Mouse (Mus musculus): ENCODE measurements at regions not wholly inside any gene's neighbourhood (a gene's known extent, or its start where the extent isn't known, plus 50 kb on each side); places are given as distances from the start of the nearest gene placed in this dataset.

DNA sequence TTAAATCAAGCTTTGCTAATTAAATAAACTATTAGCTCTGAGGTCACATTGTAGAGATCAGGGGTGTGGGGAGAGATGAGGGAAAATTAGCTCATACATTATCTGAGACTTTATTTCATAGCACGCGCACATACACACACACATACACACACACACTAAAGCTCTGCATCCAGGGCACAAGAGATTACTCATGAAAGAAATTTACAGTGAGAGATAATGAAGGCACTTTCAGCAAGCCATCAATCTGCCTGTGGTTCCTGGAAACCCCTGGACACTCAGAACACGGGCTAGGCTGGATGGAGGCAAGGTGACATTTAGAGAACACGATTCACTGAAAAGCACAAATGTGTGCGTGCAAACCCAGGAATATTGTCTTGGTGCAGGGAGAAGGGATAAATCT is 60.2 kb downstream of the Scg2 start:
- Histone ChIP-seq H3K4me2 (ENCODE audit: low read depth, low read length) (no peak overlapping the region), H3K4me1 (ENCODE audit: insufficient read depth, low read length) (no peaks in the 10 kb centered on the region), H3K27me3 (ENCODE audit: insufficient read depth, low read length) (no peaks in the 10 kb centered on the region), H3K27ac (no peak overlapping the region), H3K9me3 (ENCODE audit: low read length) (no peaks in the 10 kb centered on the region), H3K9ac (replicated peaks; ENCODE audit: low read length) (no peak overlapping the region), H3K36me3 (ENCODE audit: insufficient read depth, low read length) (no peaks in the 10 kb centered on the region), H3K4me3 (ENCODE audit: low read length) (no peak overlapping the region)
- 55% methylated on average over 5 of the region's 5 CpGs for WGBS
- peak; percentile 10 for DNase-seq (ENCODE audit: low spot score)
- 0 out of 2 replicates have a peak, but pooled peaks have one; percentile 49 for ATAC-seq
- no peak for TF ChIP-seq CTCF (IDR thresholded peaks at IDR 0.05; ENCODE audit: low read depth)

DNA sequence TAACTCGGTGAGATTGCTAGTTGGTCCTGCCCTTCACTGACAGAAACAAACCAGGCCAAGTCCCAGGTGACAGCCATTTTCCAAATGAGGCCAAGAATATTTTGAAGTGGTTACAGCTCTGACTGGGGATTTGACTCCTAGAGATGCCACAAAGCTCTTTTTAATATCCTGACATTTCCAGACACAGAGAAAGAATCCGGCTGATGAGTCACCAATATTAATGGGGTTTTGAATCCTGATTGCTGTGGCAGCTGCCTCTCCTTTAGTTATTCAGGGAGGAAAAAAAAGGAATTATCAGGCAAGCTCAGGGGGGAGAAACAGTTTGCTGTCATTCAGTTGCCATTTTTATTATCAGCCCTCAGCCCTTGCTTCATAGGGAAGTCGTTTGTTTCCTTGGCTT is 65.1 kb downstream of the Scg2 start:
- no peak overlapping the region for H3K27ac ChIP-seq
- 55% methylated on average over 3 of the region's 3 CpGs for WGBS
- no peak overlapping the region for H3K9ac ChIP-seq (replicated peaks; ENCODE audit: low read length)
- TF ChIP-seq CTCF (IDR thresholded peaks at IDR 0.05; ENCODE audit: low read depth) = no peak
- no peak overlapping the region for H3K4me2 ChIP-seq (ENCODE audit: low read depth, low read length)
- DNase-seq (ENCODE audit: low spot score) (no peak), ATAC-seq (no peak)
- no peaks in the 10 kb centered on the region for H3K27me3 ChIP-seq (ENCODE audit: insufficient read depth, low read length)
- H3K4me3 ChIP-seq (ENCODE audit: low read length) = no peak overlapping the region
- no peaks in the 10 kb centered on the region for H3K36me3 ChIP-seq (ENCODE audit: insufficient read depth, low read length)
- no peaks in the 10 kb centered on the region for H3K4me1 ChIP-seq (ENCODE audit: insufficient read depth, low read length)
- no peaks in the 10 kb centered on the region for H3K9me3 ChIP-seq (ENCODE audit: low read length)

DNA sequence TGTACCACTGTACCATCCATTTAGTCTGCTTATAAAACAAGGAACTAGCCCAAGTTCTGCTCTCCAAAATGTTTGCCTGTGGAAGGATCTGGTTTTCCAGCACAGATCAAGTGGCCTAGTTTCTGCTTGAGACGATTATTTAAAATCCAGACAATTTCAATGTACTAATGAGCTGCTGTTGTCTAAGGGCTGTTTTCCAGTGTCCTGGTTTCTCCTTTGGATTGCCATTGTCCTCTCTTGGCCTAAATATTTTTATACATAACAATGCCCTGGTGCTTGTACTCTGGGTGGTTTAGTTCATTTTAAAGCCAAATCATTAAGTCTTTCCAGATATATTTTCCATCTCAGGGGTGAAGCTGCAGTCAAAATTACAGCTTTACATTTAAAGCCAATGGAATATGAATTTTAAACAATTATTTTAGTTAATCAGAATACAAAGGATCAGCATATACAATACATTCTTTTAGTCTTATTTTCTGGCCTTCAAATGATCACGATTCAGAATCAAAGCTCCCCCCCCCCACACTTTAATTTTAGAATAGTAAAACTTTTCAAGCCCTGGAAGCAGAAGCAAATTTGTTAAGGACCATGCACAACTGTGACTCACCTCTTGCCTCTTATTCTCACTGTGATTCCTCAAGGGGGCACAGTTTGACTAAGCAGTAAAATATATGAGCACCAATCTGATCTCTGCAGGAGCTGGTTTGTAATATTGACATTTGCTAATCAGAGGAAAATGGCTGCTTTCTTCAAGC is 82.5 kb downstream of the Scg2 start:
- TF ChIP-seq CTCF (IDR thresholded peaks at IDR 0.05; ENCODE audit: low read depth) = no peak
- Histone ChIP-seq H3K4me1 (ENCODE audit: insufficient read depth, low read length) (no peaks in the 10 kb centered on the region), H3K27ac (no peak overlapping the region), H3K9me3 (ENCODE audit: low read length) (no peaks in the 10 kb centered on the region), H3K27me3 (ENCODE audit: insufficient read depth, low read length) (no peaks in the 10 kb centered on the region), H3K9ac (replicated peaks; ENCODE audit: low read length) (no peak overlapping the region), H3K4me3 (ENCODE audit: low read length) (no peak overlapping the region), H3K36me3 (ENCODE audit: insufficient read depth, low read length) (no peaks in the 10 kb centered on the region), H3K4me2 (ENCODE audit: low read depth, low read length) (no peak overlapping the region)
- DNase-seq (ENCODE audit: low spot score) (no peak), ATAC-seq (no peak)
- WGBS = 74% methylated on average over 2 of the region's 2 CpGs

DNA sequence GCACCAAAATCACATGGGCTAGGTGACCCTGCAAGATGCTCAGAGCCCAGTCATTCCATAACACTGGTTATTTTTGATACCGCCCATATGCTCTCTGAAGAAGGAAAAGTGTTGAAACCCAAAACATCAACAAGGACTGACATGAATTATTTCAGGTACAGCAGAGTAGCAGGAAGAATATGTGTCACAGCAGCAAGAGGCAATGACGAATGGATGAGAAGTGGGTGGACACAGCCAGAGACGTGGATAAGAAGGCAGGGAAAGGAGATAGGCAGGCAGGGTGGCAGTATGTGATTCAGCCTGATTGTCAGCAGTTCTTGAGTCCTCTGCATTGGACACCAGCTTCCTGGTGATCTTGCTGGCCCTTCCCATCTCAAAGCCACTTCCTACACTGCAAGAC is 93.4 kb downstream of the Scg2 start:
- H3K4me2 ChIP-seq (ENCODE audit: low read depth, low read length) = no peak overlapping the region
- H3K9ac ChIP-seq (replicated peaks; ENCODE audit: low read length) = no peak overlapping the region
- H3K27ac ChIP-seq = no peak overlapping the region
- WGBS = 81% methylated on average over 3 of the region's 3 CpGs
- H3K9me3 ChIP-seq (ENCODE audit: low read length) = no peaks in the 10 kb centered on the region
- no peak overlapping the region for H3K4me3 ChIP-seq (ENCODE audit: low read length)
- DNase-seq (ENCODE audit: low spot score) (no peak), ATAC-seq (no peak)
- no peak for TF ChIP-seq CTCF (IDR thresholded peaks at IDR 0.05; ENCODE audit: low read depth)
- H3K36me3 ChIP-seq (ENCODE audit: insufficient read depth, low read length) = no peaks in the 10 kb centered on the region
- no peaks in the 10 kb centered on the region for H3K4me1 ChIP-seq (ENCODE audit: insufficient read depth, low read length)
- no peaks in the 10 kb centered on the region for H3K27me3 ChIP-seq (ENCODE audit: insufficient read depth, low read length)

DNA sequence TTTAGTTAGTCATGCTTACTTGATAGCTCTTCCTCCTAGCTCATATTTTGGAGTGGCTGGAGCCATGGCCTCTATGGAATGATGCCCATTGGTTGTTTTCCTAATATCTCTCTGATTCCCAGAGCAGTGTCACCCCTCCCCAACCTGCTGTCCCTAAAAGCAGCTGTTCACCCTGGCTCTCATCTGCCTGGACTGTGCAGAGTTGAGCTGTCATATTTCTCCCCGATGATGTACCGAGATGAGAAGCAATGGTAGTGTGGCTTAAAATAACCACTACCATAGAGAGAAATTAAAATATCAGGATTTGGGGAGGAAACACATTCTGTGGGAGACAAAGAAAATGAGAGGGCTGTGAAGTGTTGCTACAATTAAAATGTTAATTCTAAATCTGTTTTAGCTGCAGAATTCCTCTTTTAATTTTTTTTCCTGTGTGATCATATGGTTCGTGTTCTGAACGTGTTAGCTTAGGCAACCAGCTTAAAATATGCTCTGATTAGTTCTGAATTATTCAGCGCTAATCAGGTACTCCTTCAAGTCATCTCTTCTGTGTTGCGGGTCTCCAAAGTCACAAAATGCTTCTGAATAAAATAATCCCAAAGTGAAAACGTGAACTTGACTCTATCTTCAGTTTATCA is 104.3 kb downstream of the Scg2 start:
- WGBS = 78% methylated on average over 7 of the region's 7 CpGs
- ATAC-seq (no peak), DNase-seq (ENCODE audit: low spot score) (no peak)
- Histone ChIP-seq H3K27me3 (ENCODE audit: insufficient read depth, low read length) (no peaks in the 10 kb centered on the region), H3K4me1 (ENCODE audit: insufficient read depth, low read length) (no peaks in the 10 kb centered on the region), H3K4me2 (ENCODE audit: low read depth, low read length) (no peak overlapping the region), H3K9ac (replicated peaks; ENCODE audit: low read length) (no peak overlapping the region), H3K4me3 (ENCODE audit: low read length) (no peak overlapping the region), H3K9me3 (ENCODE audit: low read length) (no peaks in the 10 kb centered on the region), H3K27ac (no peak overlapping the region), H3K36me3 (ENCODE audit: insufficient read depth, low read length) (no peaks in the 10 kb centered on the region)
- TF ChIP-seq CTCF (IDR thresholded peaks at IDR 0.05; ENCODE audit: low read depth) = no peak

DNA sequence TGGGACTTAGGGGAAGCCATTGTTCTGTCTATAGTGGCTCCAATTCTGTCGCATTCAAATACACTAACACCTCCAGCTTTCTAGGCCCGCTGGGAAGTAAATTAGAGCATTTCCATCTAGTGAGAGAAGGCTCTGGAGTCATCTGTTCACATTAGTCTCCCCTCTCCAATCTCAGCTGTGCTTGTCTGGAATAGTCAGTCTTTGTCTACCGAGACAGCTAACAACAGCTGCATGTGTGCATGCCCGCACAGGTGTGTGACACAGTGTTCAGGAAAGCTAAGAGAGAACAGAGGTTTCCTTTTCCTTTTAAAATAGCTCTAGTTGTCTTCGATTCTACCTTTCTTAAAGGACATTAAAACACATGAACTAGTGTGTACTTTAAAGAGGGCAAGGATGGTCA is 122.7 kb downstream of the Scg2 start:
- no peak overlapping the region for H3K4me2 ChIP-seq (ENCODE audit: low read depth, low read length)
- no peak overlapping the region for H3K9ac ChIP-seq (replicated peaks; ENCODE audit: low read length)
- ATAC-seq (no peak), DNase-seq (ENCODE audit: low spot score) (peak; percentile 17)
- WGBS = 66% methylated on average over 5 of the region's 5 CpGs
- H3K4me3 ChIP-seq (ENCODE audit: low read length) = no peak overlapping the region
- no peaks in the 10 kb centered on the region for H3K9me3 ChIP-seq (ENCODE audit: low read length)
- H3K36me3 ChIP-seq (ENCODE audit: insufficient read depth, low read length) = no peaks in the 10 kb centered on the region
- H3K27ac ChIP-seq = no peak overlapping the region
- no peaks in the 10 kb centered on the region for H3K4me1 ChIP-seq (ENCODE audit: insufficient read depth, low read length)
- TF ChIP-seq CTCF (IDR thresholded peaks at IDR 0.05; ENCODE audit: low read depth) = no peak
- H3K27me3 ChIP-seq (ENCODE audit: insufficient read depth, low read length) = no peaks in the 10 kb centered on the region

DNA sequence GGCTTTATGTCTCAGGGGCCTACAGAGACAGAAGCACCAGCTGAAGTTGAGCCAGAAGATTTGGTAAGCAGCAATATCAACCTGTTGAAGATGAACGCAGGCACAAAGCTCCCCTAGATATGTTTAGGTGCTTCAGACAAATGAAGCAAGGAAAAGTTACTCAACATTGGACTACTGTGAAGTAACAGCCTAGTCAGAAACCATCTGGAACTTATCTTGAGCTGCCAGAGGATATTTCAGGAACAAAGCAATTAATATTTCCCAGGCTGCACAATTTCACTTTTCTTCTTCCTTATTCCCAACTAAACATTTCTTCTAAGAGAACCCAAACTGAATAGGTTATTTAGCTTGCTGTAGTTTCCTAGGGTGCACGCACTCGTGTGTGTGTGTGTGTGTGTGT is 125.1 kb downstream of the Scg2 start:
- Histone ChIP-seq H3K27me3 (ENCODE audit: insufficient read depth, low read length) (no peaks in the 10 kb centered on the region), H3K4me3 (ENCODE audit: low read length) (no peak overlapping the region), H3K4me1 (ENCODE audit: insufficient read depth, low read length) (no peaks in the 10 kb centered on the region), H3K9me3 (ENCODE audit: low read length) (no peaks in the 10 kb centered on the region), H3K9ac (replicated peaks; ENCODE audit: low read length) (no peak overlapping the region), H3K36me3 (ENCODE audit: insufficient read depth, low read length) (no peaks in the 10 kb centered on the region), H3K27ac (no peak overlapping the region), H3K4me2 (ENCODE audit: low read depth, low read length) (no peak overlapping the region)
- WGBS = 79% methylated on average over 3 of the region's 3 CpGs
- ATAC-seq (no peak), DNase-seq (ENCODE audit: low spot score) (no peak)
- TF ChIP-seq CTCF (IDR thresholded peaks at IDR 0.05; ENCODE audit: low read depth) = no peak

All from hindbrain, postnatal 0 days (tissue).